In the genomic region with DNA sequence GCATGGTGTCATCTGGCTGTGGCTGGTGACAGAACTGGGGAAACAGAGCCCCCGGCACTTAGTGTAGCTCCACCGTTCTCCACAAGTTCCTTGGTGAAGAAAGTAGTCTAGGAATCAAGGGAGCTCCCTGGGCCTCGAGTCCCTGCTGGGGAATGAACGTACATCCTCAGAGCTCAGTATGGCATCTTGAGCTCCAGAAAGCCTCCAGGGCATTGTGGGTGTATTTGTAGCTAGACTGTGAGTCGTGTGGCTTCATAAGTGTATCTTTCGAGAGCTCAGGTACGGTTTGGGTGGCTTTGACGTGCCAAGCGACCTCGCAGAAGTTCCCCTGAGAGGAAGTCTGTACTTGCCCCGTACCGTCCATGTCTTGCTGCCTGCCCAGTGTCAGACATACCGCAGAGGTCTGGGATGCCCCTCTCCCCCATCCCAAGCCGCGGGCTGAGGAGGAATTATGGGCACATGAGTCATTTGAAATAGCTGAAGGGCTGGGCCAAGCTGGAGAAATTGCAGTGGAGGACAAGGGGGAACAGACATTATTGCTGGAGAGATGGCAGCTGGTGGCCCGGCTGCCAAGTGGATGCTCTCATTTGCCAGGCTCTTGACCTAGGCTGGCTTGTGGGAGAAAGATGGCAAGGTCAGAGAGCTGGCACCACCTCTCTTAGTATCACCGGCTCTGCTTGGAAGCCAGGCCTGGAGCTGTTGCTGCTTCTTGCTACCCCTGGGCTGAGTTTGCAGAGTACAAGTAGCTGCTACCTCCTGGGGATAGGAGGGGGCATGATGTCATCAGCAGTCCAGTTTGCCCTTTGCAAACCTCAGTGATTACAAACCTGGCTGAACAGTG, we compare ENCODE assay signal across 8 mouse cellular contexts. TPM values are rescaled to one million over a fixed set of nuclear protein-coding genes. Genes with fewer than 3 reads are reported as not detected.
A peak's percentile ranks its signal among the peaks of the same experiment; 100 is the strongest.
DNase-seq lines count a peak whose midpoint lies in the region; ATAC-seq lines count a peak whose summit lies in the region.

No protein-coding gene starts in this region.

- DNase-seq in hindbrain, embryonic 14.5 days (ENCODE audit: low spot score) = no peak
- peak; percentile 87 for DNase-seq in Muller cell, postnatal 12 days (ENCODE audit: inconsistent ontology term)
- DNase-seq in gastrocnemius, adult 8-10 months (ENCODE audit: low spot score in 2 of 2) = peak; percentile 51 to 74
- DNase-seq in ovary, postnatal 36 days (ENCODE audit: low spot score) = no peak
- DNase-seq in right cerebral cortex, postnatal 36 days (ENCODE audit: low spot score in 2 of 2) = no peak

- H3K4me2 ChIP-seq in hindbrain, embryonic 13.5 days = no peak overlapping the region
- no peak overlapping the region for H3K4me2 ChIP-seq in hindbrain, embryonic 14.5 days (replicated peaks)
- H3K4me2 ChIP-seq in liver, embryonic 12.5 days = peak overlapping the region; percentile 91

- H3K4me3 ChIP-seq in hindbrain, embryonic 13.5 days = no peak overlapping the region
- H3K4me3 ChIP-seq in hindbrain, embryonic 14.5 days (replicated peaks; ENCODE audit: low read length) = no peak overlapping the region
- peak overlapping the region; percentile 14; the same call in 1 of the 2 replicates for H3K4me3 ChIP-seq in liver, embryonic 12.5 days

- H3K27me3 ChIP-seq in hindbrain, embryonic 13.5 days = 0 out of 2 replicates have a peak, but pooled peaks cover 2% of the 10 kb centered on the region
- no peaks in the 10 kb centered on the region for H3K27me3 ChIP-seq in hindbrain, embryonic 14.5 days (ENCODE audit: control insufficient read depth, insufficient read depth, low read length)
- no peaks in the 10 kb centered on the region for H3K27me3 ChIP-seq in liver, embryonic 12.5 days (replicated peaks)

- peaks cover 70% of the 10 kb centered on the region for H3K4me1 ChIP-seq in hindbrain, embryonic 13.5 days (replicated peaks)
- H3K4me1 ChIP-seq in hindbrain, embryonic 14.5 days (replicated peaks; ENCODE audit: control insufficient read depth, insufficient read depth, low read length) = peaks cover 12% of the 10 kb centered on the region; the same call in 1 of the 2 replicates
- H3K4me1 ChIP-seq in liver, embryonic 12.5 days = peaks cover 87% of the 10 kb centered on the region

- H3K9me3 ChIP-seq in hindbrain, embryonic 13.5 days = no peaks in the 10 kb centered on the region
- H3K9me3 ChIP-seq in hindbrain, embryonic 14.5 days (ENCODE audit: control insufficient read depth, low read length) = no peaks in the 10 kb centered on the region
- no peaks in the 10 kb centered on the region for H3K9me3 ChIP-seq in liver, embryonic 12.5 days (replicated peaks)

- no peak for ATAC-seq in hindbrain, embryonic 13.5 days (ENCODE audit: low FRiP score)
- no peak for ATAC-seq in hindbrain, embryonic 14.5 days (ENCODE audit: low FRiP score)
- ATAC-seq in liver, embryonic 12.5 days = no peak
- ATAC-seq in erythroblast, adult 5-6 weeks (replicated peaks; ENCODE audit: low FRiP score, poor library complexity, severe bottlenecking) = no peak

- H3K36me3 ChIP-seq in hindbrain, embryonic 13.5 days = no peaks in the 10 kb centered on the region
- no peaks in the 10 kb centered on the region for H3K36me3 ChIP-seq in hindbrain, embryonic 14.5 days (replicated peaks; ENCODE audit: control insufficient read depth, insufficient read depth)
- no peaks in the 10 kb centered on the region for H3K36me3 ChIP-seq in liver, embryonic 12.5 days

- peak overlapping the region; percentile 46; the same call in 1 of the 2 replicates for H3K9ac ChIP-seq in hindbrain, embryonic 13.5 days
- no peak overlapping the region for H3K9ac ChIP-seq in hindbrain, embryonic 14.5 days
- H3K9ac ChIP-seq in liver, embryonic 12.5 days = peak overlapping the region; percentile 32

- no peak overlapping the region for H3K27ac ChIP-seq in hindbrain, embryonic 13.5 days
- H3K27ac ChIP-seq in hindbrain, embryonic 14.5 days = no peak overlapping the region
- peak overlapping the region; percentile 74 for H3K27ac ChIP-seq in liver, embryonic 12.5 days

- WGBS in hindbrain, embryonic 13.5 days = 92% methylated on average over 17 of the region's 17 CpGs
- WGBS in hindbrain, embryonic 14.5 days = 87% methylated on average over 17 of the region's 17 CpGs
- 42% methylated on average over 17 of the region's 17 CpGs for WGBS in liver, embryonic 12.5 days (ENCODE audit: insufficient replicate concordance)

RNA-seq across cellular contexts. Expression of a gene that starts 2.9 kb away (rescaled TPM):
- polyA plus RNA-seq in hindbrain, embryonic 13.5 days (2015; fragmentation: Nextera tagmentation; extraction: Ambion mirVana) = 26.9 and 30.0 TPM in 2 replicates
- 29.0 and 30.4 TPM in 2 replicates for polyA plus RNA-seq in hindbrain, embryonic 14.5 days (2014; fragmentation: Nextera tagmentation; extraction: Ambion mirVana)
- 10 to 100 TPM; 13.4 to 17.6 (median 16.0) TPM for total RNA-seq in gastrocnemius, adult 8-10 months (2022)
- 40.5 and 45.1 TPM in 2 replicates for polyA plus RNA-seq in liver, embryonic 12.5 days (2016; fragmentation: Nextera tagmentation; extraction: Ambion mirVana)
- total RNA-seq in erythroblast, adult 5-6 weeks (2015; ENCODE audit: low replicate concordance) = 11.7 and 14.0 TPM in 2 replicates
- 5.0 and 6.4 TPM in 2 replicates for total RNA-seq in erythroblast, adult 5-6 weeks (2017; ENCODE audit: low replicate concordance)

RNA-seq across cellular contexts. Expression of a gene that starts 23.8 kb away (rescaled TPM):
- polyA plus RNA-seq in hindbrain, embryonic 13.5 days (2015; fragmentation: Nextera tagmentation; extraction: Ambion mirVana) = 5.2 and 5.5 TPM in 2 replicates
- polyA plus RNA-seq in hindbrain, embryonic 14.5 days (2014; fragmentation: Nextera tagmentation; extraction: Ambion mirVana) = 3.6 and 3.9 TPM in 2 replicates
- 1 to 10 TPM; 1.2 to 2.7 (median 2.2) TPM for total RNA-seq in gastrocnemius, adult 8-10 months (2022)
- polyA plus RNA-seq in liver, embryonic 12.5 days (2016; fragmentation: Nextera tagmentation; extraction: Ambion mirVana) = 0.15 and 0.16 TPM in 2 replicates
- total RNA-seq in erythroblast, adult 5-6 weeks (2015; ENCODE audit: low replicate concordance) = not detected in 2 replicates
- total RNA-seq in erythroblast, adult 5-6 weeks (2017; ENCODE audit: low replicate concordance) = not detected in 2 replicates

RNA-seq across cellular contexts. Expression of a gene that starts 27.1 kb away (rescaled TPM):
- polyA plus RNA-seq in hindbrain, embryonic 13.5 days (2015; fragmentation: Nextera tagmentation; extraction: Ambion mirVana) = 1.9 and 3.3 TPM in 2 replicates
- 1.6 and 3.2 TPM in 2 replicates for polyA plus RNA-seq in hindbrain, embryonic 14.5 days (2014; fragmentation: Nextera tagmentation; extraction: Ambion mirVana)
- total RNA-seq in gastrocnemius, adult 8-10 months (2022) = under 1 TPM in 2 of 4 experiments, not detected in 2; 0.40 to 0.58 TPM
- 0.73 and 0.77 TPM in 2 replicates for polyA plus RNA-seq in liver, embryonic 12.5 days (2016; fragmentation: Nextera tagmentation; extraction: Ambion mirVana)
- total RNA-seq in erythroblast, adult 5-6 weeks (2015; ENCODE audit: low replicate concordance) = 3.3 TPM in 1 of 2 replicates, not detected in the other
- not detected in 2 replicates for total RNA-seq in erythroblast, adult 5-6 weeks (2017; ENCODE audit: low replicate concordance)

RNA-seq across cellular contexts. Expression of a gene that starts 46.8 kb away (rescaled TPM):
- polyA plus RNA-seq in hindbrain, embryonic 13.5 days (2015; fragmentation: Nextera tagmentation; extraction: Ambion mirVana) = 32.2 and 33.7 TPM in 2 replicates
- polyA plus RNA-seq in hindbrain, embryonic 14.5 days (2014; fragmentation: Nextera tagmentation; extraction: Ambion mirVana) = 24.9 and 26.4 TPM in 2 replicates
- 10 to 100 TPM; 11.9 to 14.7 (median 14.2) TPM for total RNA-seq in gastrocnemius, adult 8-10 months (2022)
- polyA plus RNA-seq in liver, embryonic 12.5 days (2016; fragmentation: Nextera tagmentation; extraction: Ambion mirVana) = 19.7 and 20.7 TPM in 2 replicates
- total RNA-seq in erythroblast, adult 5-6 weeks (2015; ENCODE audit: low replicate concordance) = 3.5 and 4.6 TPM in 2 replicates
- total RNA-seq in erythroblast, adult 5-6 weeks (2017; ENCODE audit: low replicate concordance) = 3.9 and 11.2 TPM in 2 replicates

Comparison
In these comparisons a context has a peak if more than half of its experiments do, and no peak if none do; other contexts are left out.
1. DNase-seq: peak in Muller cell, postnatal 12 days (single experiment) and gastrocnemius, adult 8-10 months (2 of 2); none in hindbrain, embryonic 14.5 days (single experiment), ovary, postnatal 36 days (single experiment) and right cerebral cortex, postnatal 36 days (0 of 2).